19 mouse cellular contexts compared by ENCODE assay signal in the genomic region with DNA sequence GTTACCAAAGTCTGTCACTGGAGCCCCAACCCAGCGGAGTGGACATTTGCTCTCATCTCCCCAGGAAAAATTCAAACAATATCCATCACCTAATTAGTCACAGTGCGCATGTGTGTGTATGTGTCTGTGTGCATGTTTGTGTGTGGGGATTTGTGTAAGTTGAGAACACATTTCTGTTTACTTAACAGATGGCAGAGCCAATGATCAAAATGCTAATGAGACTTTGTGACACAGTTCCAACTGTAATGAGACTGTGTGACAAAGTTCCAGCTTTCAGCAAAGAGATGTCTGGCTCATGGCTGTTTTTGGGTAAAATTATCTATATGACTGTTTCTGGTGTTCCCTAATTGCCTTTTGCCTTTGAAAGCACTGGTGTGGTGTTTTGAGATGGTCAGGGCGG. TPM values are rescaled to one million over a fixed set of nuclear protein-coding genes. Genes with fewer than 3 reads are reported as not detected.
A peak's percentile ranks its signal among the peaks of the same experiment; 100 is the strongest.
DNase-seq lines count a peak whose midpoint lies in the region; ATAC-seq lines count a peak whose summit lies in the region.
"Had no signal": no experiment of that assay in that cellular context is flagged by ENCODE, and none has a peak within 500 bp of the region (broad histone marks: within the 10 kb centered on the region; RNA-seq: fewer than 3 reads in every experiment).

No protein-coding gene starts in this region.

- peak; percentile 14 for DNase-seq in kidney, adult 9 months
- no peak for DNase-seq in kidney, postnatal 14 days
- peak; percentile 9 for DNase-seq in retina, postnatal 1 day
- DNase-seq in retina, embryonic 14.5 days (ENCODE audit: low spot score): no peak
- no peak for DNase-seq in thymus, postnatal 4 days
- DNase-seq: adrenal gland, adult 2 months; adrenal gland, postnatal 25 days; cerebellum, adult 11 months; cerebellum, adult 8-10 months; cerebellum, postnatal 14 days; embryo, embryonic 11 days; gastrocnemius, adult 2 months; heart, postnatal 36 days had no signal

- no peaks in the 10 kb centered on the region for H3K9me3 ChIP-seq in forebrain, embryonic 16.5 days (ENCODE audit: control insufficient read depth, low read length)
- H3K9me3 ChIP-seq: embryonic facial prominence, embryonic 15.5 days; heart, embryonic 12.5 days; hindbrain, embryonic 15.5 days had no signal

- H3K4me3 ChIP-seq in forebrain, embryonic 16.5 days (replicated peaks; ENCODE audit: low read length): no peak overlapping the region
- H3K4me3 ChIP-seq: embryonic facial prominence, embryonic 15.5 days; erythroblast, embryonic 14.5 days; gastrocnemius, adult 2 months; heart, embryonic 12.5 days; hindbrain, embryonic 15.5 days had no signal

- H3K9ac ChIP-seq in forebrain, embryonic 16.5 days (replicated peaks; ENCODE audit: low read depth, low read length): no peak overlapping the region
- H3K9ac ChIP-seq: embryonic facial prominence, embryonic 15.5 days; heart, embryonic 12.5 days; hindbrain, embryonic 15.5 days had no signal

- peak; percentile 74 for ATAC-seq in forebrain, embryonic 16.5 days

- H3K36me3 ChIP-seq in forebrain, embryonic 16.5 days (ENCODE audit: control insufficient read depth, insufficient read depth): no peaks in the 10 kb centered on the region
- H3K36me3 ChIP-seq: embryonic facial prominence, embryonic 15.5 days; heart, embryonic 12.5 days; hindbrain, embryonic 15.5 days had no signal

- 0 out of 2 replicates have a peak, but pooled peaks cover 7% of the 10 kb centered on the region for H3K27me3 ChIP-seq in forebrain, embryonic 16.5 days (replicated peaks; ENCODE audit: control insufficient read depth, insufficient read depth, low read length)
- H3K27me3 ChIP-seq: embryonic facial prominence, embryonic 15.5 days; heart, embryonic 12.5 days; hindbrain, embryonic 15.5 days had no signal

- peak overlapping the region; percentile 23; the same call in 1 of the 2 replicates for H3K4me2 ChIP-seq in forebrain, embryonic 16.5 days (ENCODE audit: low read length)
- H3K4me2 ChIP-seq: embryonic facial prominence, embryonic 15.5 days; heart, embryonic 12.5 days; hindbrain, embryonic 15.5 days had no signal

- peak overlapping the region; percentile 23; the same call in 1 of the 2 replicates for H3K27ac ChIP-seq in forebrain, embryonic 16.5 days (ENCODE audit: low read length)
- H3K27ac ChIP-seq: embryonic facial prominence, embryonic 15.5 days; gastrocnemius, adult 2 months; hindbrain, embryonic 15.5 days had no signal

- 62% methylated on average over 3 of the region's 3 CpGs for WGBS in forebrain, embryonic 16.5 days

- peaks cover 15% of the 10 kb centered on the region for H3K4me1 ChIP-seq in forebrain, embryonic 16.5 days (replicated peaks; ENCODE audit: control insufficient read depth, insufficient read depth, low read length)

RNA-seq across cellular contexts. Expression of a gene that starts 4.4 kb away (rescaled TPM):
- polyA plus RNA-seq in forebrain, embryonic 16.5 days (2015; fragmentation: Nextera tagmentation; extraction: Ambion mirVana): 14.8 and 17.3 TPM in 2 replicates

RNA-seq across cellular contexts. Expression of a gene that starts 21.9 kb away (rescaled TPM):
- polyA plus RNA-seq in forebrain, embryonic 16.5 days (2015; fragmentation: Nextera tagmentation; extraction: Ambion mirVana): 11.7 and 14.6 TPM in 2 replicates

RNA-seq across cellular contexts. Expression of a gene that starts 27.5 kb away (rescaled TPM):
- polyA plus RNA-seq in forebrain, embryonic 16.5 days (2015; fragmentation: Nextera tagmentation; extraction: Ambion mirVana): 73.4 and 75.5 TPM in 2 replicates

RNA-seq across cellular contexts. Expression of a gene that starts 40.3 kb away (rescaled TPM):
- polyA plus RNA-seq in forebrain, embryonic 16.5 days (2015; fragmentation: Nextera tagmentation; extraction: Ambion mirVana): 0.21 and 0.30 TPM in 2 replicates
- polyA plus RNA-seq: adrenal gland, adult 2 months; embryonic facial prominence, embryonic 11.5 days; erythroblast, embryonic 14.5 days; heart, embryonic 12.5 days had no signal

RNA-seq across cellular contexts. Expression of a gene that starts 41.3 kb away (rescaled TPM):
- 42.4 and 46.0 TPM in 2 replicates for polyA plus RNA-seq in forebrain, embryonic 16.5 days (2015; fragmentation: Nextera tagmentation; extraction: Ambion mirVana)
- polyA plus RNA-seq: erythroblast, embryonic 14.5 days had no signal

Comparison
In these comparisons a context has a peak if more than half of its experiments do, and no peak if none do; other contexts are left out.
1. DNase-seq: peak in kidney, adult 9 months (single experiment) and retina, postnatal 1 day (single experiment); none in kidney, postnatal 14 days (single experiment), retina, embryonic 14.5 days (single experiment) and thymus, postnatal 4 days (single experiment).